Mouse (Mus musculus): ENCODE measurements around the gene Taf1b. TPM values are rescaled to one million over a fixed set of nuclear protein-coding genes. Genes with fewer than 3 reads are reported as not detected.

Taf1b gene
- total RNA-seq, 1 experiment = 27.7 TPM

- Histone ChIP-seq H3K27ac (ENCODE audit: insufficient read depth, low read depth, low read length, poor library complexity, severe bottlenecking) (no peak overlapping the region), H3K4me1 (ENCODE audit: control insufficient read depth in 2 of 2, insufficient read depth in 2 of 2, low read length in 2 of 2, poor library complexity in 1 of 2) (no peaks in the 10 kb centered on the region; a peak in 1 of 4 replicates), H3K4me3 (ENCODE audit: insufficient read depth in 1 of 2, low read depth in 1 of 2, low read length in 2 of 2, poor library complexity in 1 of 2, severe bottlenecking in 1 of 2) (no peak overlapping the region), H3K9me3 (ENCODE audit: control insufficient read depth, insufficient read depth, low read depth, low read length) (no peaks in the 10 kb centered on the region), H3K36me3 (ENCODE audit: control insufficient read depth, insufficient read depth, low read length, poor library complexity, severe bottlenecking) (peaks cover 4% of the 10 kb centered on the region; the same call in 1 of the 2 replicates), H3K9ac (ENCODE audit: insufficient read depth, low read depth, low read length, poor library complexity, severe bottlenecking) (no peak overlapping the region)
- peak; percentile 63 for DNase-seq (ENCODE audit: low read depth, low spot score)
- in situ Hi-C loops (cut with MboI; ENCODE audit: low sequenced_read_pairs in 2 of 2, unreplicated experiment in 2 of 2) = loop anchor here in 1 of 2 experiments (10.0 kb wide), 1 partner anchor 128 kb away; no protein-coding TSS in a partner anchor
- TF ChIP-seq ZNF384 (IDR thresholded peaks at IDR 0.05; ENCODE audit: low read depth, low read length) = no peak
- peak; percentile 14; the same call in 1 of the 2 replicates for TF ChIP-seq ZC3H11A (IDR thresholded peaks at IDR 0.05; ENCODE audit: borderline replicate concordance, low read depth, low read length)
These were observed 105.1 kb downstream of the Taf1b start for GRCm38 (mm10) chr12:24603266-24603665.

GRCm38 (mm10) chr12:24606166-24606565 is 108.0 kb downstream of the Taf1b start:
- TF ChIP-seq MAFK (IDR thresholded peaks at IDR 0.05; ENCODE audit: insufficient read depth, low read depth, low read length) = no peak
- TF ChIP-seq CHD2 (IDR thresholded peaks at IDR 0.05; ENCODE audit: low read depth, low read length) = no peak
- TF ChIP-seq ZNF384 (IDR thresholded peaks at IDR 0.05; ENCODE audit: low read depth, low read length) = no peak
- TF ChIP-seq HCFC1 (IDR thresholded peaks at IDR 0.05; ENCODE audit: borderline replicate concordance, insufficient read depth, low read length) = no peak
- TF ChIP-seq ZC3H11A (IDR thresholded peaks at IDR 0.05; ENCODE audit: borderline replicate concordance, low read depth, low read length) = no peak
- Histone ChIP-seq H3K4me1 (ENCODE audit: control insufficient read depth in 2 of 2, insufficient read depth in 2 of 2, low read length in 2 of 2, poor library complexity in 1 of 2) (no peaks in the 10 kb centered on the region), H3K36me3 (ENCODE audit: control insufficient read depth, insufficient read depth, low read length, poor library complexity, severe bottlenecking) (peaks cover 9% of the 10 kb centered on the region; the same call in 1 of the 2 replicates), H3K27ac (ENCODE audit: insufficient read depth, low read depth, low read length, poor library complexity, severe bottlenecking) (no peak overlapping the region), H3K9me3 (ENCODE audit: control insufficient read depth, insufficient read depth, low read depth, low read length) (no peaks in the 10 kb centered on the region), H3K9ac (ENCODE audit: insufficient read depth, low read depth, low read length, poor library complexity, severe bottlenecking) (no peak overlapping the region), H3K4me3 (ENCODE audit: insufficient read depth in 1 of 2, low read depth in 1 of 2, low read length in 2 of 2, poor library complexity in 1 of 2, severe bottlenecking in 1 of 2) (no peak overlapping the region)
- in situ Hi-C loops (cut with MboI; ENCODE audit: low sequenced_read_pairs in 2 of 2, unreplicated experiment in 2 of 2) = loop anchor here in 1 of 2 experiments (10.0 kb wide), 1 partner anchor 131 kb away; no protein-coding TSS in a partner anchor
- DNase-seq (ENCODE audit: low read depth, low spot score) = no peak

Other genes with a start within 250 kb of the Taf1b start
- gene Grhl1, start 73.9 kb downstream of the Taf1b start, total RNA-seq (2012; rRNA removed) = 4.6 and 6.0 TPM in 2 replicates
- gene Klf11, start 152.9 kb downstream of the Taf1b start, total RNA-seq (2012; rRNA removed) = 7.3 and 9.7 TPM in 2 replicates
- not detected in 2 replicates for gene Cys1, start 183.5 kb downstream of the Taf1b start, total RNA-seq (2012; rRNA removed)
- gene Rrm2, start 209.9 kb downstream of the Taf1b start, total RNA-seq (2012; rRNA removed) = 98.6 and 112 TPM in 2 replicates

Data from ES-E14 (cell line).